In genomic region chr12:108480704-108481365, GRCm38 (mm10) we compare ENCODE assay signal across 21 mouse cellular contexts.
DNase-seq lines count a peak whose midpoint lies in the region; ATAC-seq and TF ChIP-seq lines count a peak whose summit lies in the region.
"Had no signal": no experiment of that assay in that cellular context is flagged by ENCODE, and none has a peak within 500 bp of the region (broad histone marks: within the 10 kb centered on the region; RNA-seq: fewer than 3 reads in every experiment).

No protein-coding gene starts in this region.

- peaks cover 21% of the 10 kb centered on the region for H3K4me1 ChIP-seq in heart, embryonic 13.5 days
- H3K4me1 ChIP-seq in forebrain, embryonic 13.5 days, result peaks cover 43% of the 10 kb centered on the region
- H3K4me1 ChIP-seq in midbrain, embryonic 13.5 days (replicated peaks), result peaks cover 48% of the 10 kb centered on the region
- no peaks in the 10 kb centered on the region for H3K4me1 ChIP-seq in kidney, embryonic 16.5 days (ENCODE audit: insufficient read depth, low read length)

- 0 out of 2 replicates have a peak overlapping the region, but pooled peaks have one; percentile 40 for H3K9ac ChIP-seq in heart, embryonic 13.5 days
- no peak overlapping the region for H3K9ac ChIP-seq in forebrain, embryonic 13.5 days
- H3K9ac ChIP-seq in midbrain, embryonic 13.5 days (replicated peaks), result no peak overlapping the region
- no peak overlapping the region for H3K9ac ChIP-seq in kidney, embryonic 16.5 days (replicated peaks; ENCODE audit: low read length)
- H3K9ac ChIP-seq: liver, postnatal 0 days had no signal

- H3K4me3 ChIP-seq in heart, embryonic 13.5 days, result no peak overlapping the region
- H3K4me3 ChIP-seq in forebrain, embryonic 13.5 days, result no peak overlapping the region
- H3K4me3 ChIP-seq in midbrain, embryonic 13.5 days (replicated peaks), result no peak overlapping the region
- no peak overlapping the region for H3K4me3 ChIP-seq in kidney, embryonic 16.5 days (ENCODE audit: low read length)
- H3K4me3 ChIP-seq in layer of hippocampus, adult 2 months, result no peak overlapping the region
- H3K4me3 ChIP-seq: erythroblast, embryonic 14.5 days had no signal

- whole genome bisulfite sequencing in heart, embryonic 13.5 days, result 27% methylated on average over 9 of the region's 9 CpGs
- WGBS in forebrain, embryonic 13.5 days, result 2% methylated on average over 9 of the region's 9 CpGs
- under 1% methylated on average over 9 of the region's 9 CpGs for WGBS in midbrain, embryonic 13.5 days
- WGBS in kidney, embryonic 16.5 days, result 38% methylated on average over 9 of the region's 9 CpGs

- H3K36me3 ChIP-seq in heart, embryonic 13.5 days, result peaks cover 11% of the 10 kb centered on the region; the same call in 1 of the 2 replicates
- peaks cover 12% of the 10 kb centered on the region for H3K36me3 ChIP-seq in forebrain, embryonic 13.5 days (ENCODE audit: poor library complexity, severe bottlenecking)
- peaks cover 11% of the 10 kb centered on the region for H3K36me3 ChIP-seq in midbrain, embryonic 13.5 days
- H3K36me3 ChIP-seq in kidney, embryonic 16.5 days (ENCODE audit: insufficient read depth, low read length), result peaks cover 4% of the 10 kb centered on the region; the same call in 1 of the 2 replicates

- no peak for DNase-seq in heart, postnatal 36 days
- DNase-seq in brain, embryonic 14.5 days (ENCODE audit: low read depth), result peak; percentile 80
- DNase-seq in left cerebral cortex, postnatal 10 days (ENCODE audit: extremely low spot score in 1 of 2, low spot score in 2 of 2), result no peak
- DNase-seq in layer of hippocampus, adult 2 months (ENCODE audit: low spot score in 2 of 2), result no peak
- DNase-seq: adrenal gland, postnatal 36 days; B cell, adult 2 months; cerebellum, adult 18-20 months; cerebellum, postnatal 36 days; gastrocnemius, postnatal 10 days; heart, adult 11 months; kidney, postnatal 4 days; liver; liver, postnatal 0 days; lung, postnatal 14 days; right cerebral cortex, adult 18-20 months had no signal

- no peak for ATAC-seq in heart, embryonic 13.5 days (ENCODE audit: extremely low read depth, insufficient number of reproducible peaks, low FRiP score, low TSS enrichment)
- no peak for ATAC-seq in forebrain, embryonic 13.5 days
- peak; percentile 71 for ATAC-seq in midbrain, embryonic 13.5 days
- no peak for ATAC-seq in kidney, embryonic 16.5 days (ENCODE audit: low FRiP score, low TSS enrichment)
- ATAC-seq: intestine, embryonic 16.5 days; liver, postnatal 0 days had no signal

- no peak for TF ChIP-seq POLR2A in brain, embryonic 14.5 days (IDR thresholded peaks at IDR 0.05; ENCODE audit: borderline replicate concordance, extremely low read depth, insufficient read depth, insufficient read length, poor library complexity, severe bottlenecking)

- no peaks in the 10 kb centered on the region for H3K27me3 ChIP-seq in heart, embryonic 13.5 days (replicated peaks)
- no peaks in the 10 kb centered on the region for H3K27me3 ChIP-seq in forebrain, embryonic 13.5 days
- no peaks in the 10 kb centered on the region for H3K27me3 ChIP-seq in midbrain, embryonic 13.5 days
- no peaks in the 10 kb centered on the region for H3K27me3 ChIP-seq in kidney, embryonic 16.5 days (ENCODE audit: insufficient read depth, low read length)

- no peak for TF ChIP-seq CTCF in brain, embryonic 14.5 days (IDR thresholded peaks at IDR 0.05; ENCODE audit: borderline replicate concordance, extremely low read depth, insufficient read depth, insufficient read length)
- TF ChIP-seq CTCF in layer of hippocampus, adult 2 months (conservative IDR thresholded peaks at IDR 0.05), result no peak

- H3K9me3 ChIP-seq in heart, embryonic 13.5 days, result 0 out of 2 replicates have a peak, but pooled peaks cover 4% of the 10 kb centered on the region
- no peaks in the 10 kb centered on the region for H3K9me3 ChIP-seq in forebrain, embryonic 13.5 days (replicated peaks)
- no peaks in the 10 kb centered on the region; the same call in 1 of the 2 replicates for H3K9me3 ChIP-seq in midbrain, embryonic 13.5 days
- no peaks in the 10 kb centered on the region; the same call in 1 of the 2 replicates for H3K9me3 ChIP-seq in kidney, embryonic 16.5 days (ENCODE audit: low read length)

- no peak overlapping the region for H3K4me2 ChIP-seq in heart, embryonic 13.5 days
- 0 out of 2 replicates have a peak overlapping the region, but pooled peaks have one; percentile 13 for H3K4me2 ChIP-seq in forebrain, embryonic 13.5 days
- peak overlapping the region; percentile 14; the same call in 1 of the 2 replicates for H3K4me2 ChIP-seq in midbrain, embryonic 13.5 days (replicated peaks)
- no peak overlapping the region for H3K4me2 ChIP-seq in kidney, embryonic 16.5 days (replicated peaks; ENCODE audit: low read depth, low read length)

- intact Hi-C loops in heart, postnatal 36 days (cut with DNase I), result no loop called here
- intact Hi-C loops in left cerebral cortex, postnatal 10 days (cut with DNase I), result no loop called here

- H3K27ac ChIP-seq in heart, embryonic 13.5 days (replicated peaks), result no peak overlapping the region
- H3K27ac ChIP-seq in forebrain, embryonic 13.5 days, result 0 out of 2 replicates have a peak overlapping the region, but pooled peaks have one; percentile 45
- peak overlapping the region; percentile 59 for H3K27ac ChIP-seq in midbrain, embryonic 13.5 days
- no peak overlapping the region for H3K27ac ChIP-seq in kidney, embryonic 16.5 days (ENCODE audit: low read length)
- no peak overlapping the region for H3K27ac ChIP-seq in layer of hippocampus, adult 2 months

Comparison
In these comparisons a context has a peak if more than half of its experiments do, and no peak if none do; other contexts are left out.
1. H3K27ac ChIP-seq: peak in forebrain, embryonic 13.5 days (single experiment) and midbrain, embryonic 13.5 days (single experiment); none in heart, embryonic 13.5 days (single experiment), kidney, embryonic 16.5 days (single experiment) and layer of hippocampus, adult 2 months (single experiment).
2. H3K4me2 ChIP-seq: peak in forebrain, embryonic 13.5 days (single experiment) and midbrain, embryonic 13.5 days (single experiment); none in heart, embryonic 13.5 days (single experiment) and kidney, embryonic 16.5 days (single experiment).